Mouse (Mus musculus): ENCODE measurements at regions not wholly inside any gene's neighbourhood (a gene's known extent, or its start where the extent isn't known, plus 50 kb on each side); places are given as distances from the start of the nearest gene placed in this dataset.
A peak's percentile ranks its signal among the peaks of the same experiment; 100 is the strongest.

DNA sequence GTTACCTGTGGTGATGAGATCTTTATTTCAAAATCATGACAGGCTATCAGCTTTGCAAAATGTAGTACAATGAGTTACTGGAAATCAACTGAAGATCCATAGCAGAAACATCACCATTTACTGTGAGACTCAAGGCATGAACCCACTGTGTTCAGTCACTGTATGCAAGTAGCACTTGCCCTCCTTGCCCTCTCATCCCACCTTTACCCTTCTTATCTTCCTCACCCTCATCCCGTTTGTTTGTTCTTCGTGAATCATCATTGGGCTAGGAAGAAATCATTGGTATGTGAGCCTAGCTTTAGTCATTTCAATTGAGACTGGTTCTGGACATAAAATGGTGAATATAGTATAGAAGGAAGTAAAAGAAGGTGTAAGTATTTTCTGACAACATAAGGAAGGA is 223.6 kb downstream of the Gm5447 start:
- no peak overlapping the region for H3K27ac ChIP-seq (ENCODE audit: low read depth)
- no peaks in the 10 kb centered on the region for H3K4me1 ChIP-seq (ENCODE audit: insufficient read depth)
- TF ChIP-seq EP300 (IDR thresholded peaks at IDR 0.05; ENCODE audit: low read depth) = no peak
- no peak for TF ChIP-seq CTCF (IDR thresholded peaks at IDR 0.05; ENCODE audit: low read depth)
- no peaks in the 10 kb centered on the region for H3K36me3 ChIP-seq (replicated peaks; ENCODE audit: insufficient read depth, low read length)
- 66% methylated on average over 2 of the region's 2 CpGs for WGBS (ENCODE audit: insufficient replicate concordance)
- no peak overlapping the region for H3K4me3 ChIP-seq (ENCODE audit: low read depth, low read length)
- H3K9ac ChIP-seq (replicated peaks) = no peak overlapping the region
- DNase-seq (no peak), ATAC-seq (no peak)
- no peak overlapping the region for H3K4me2 ChIP-seq (ENCODE audit: low read depth, low read length)
- H3K27me3 ChIP-seq (ENCODE audit: insufficient read depth, low read length) = no peaks in the 10 kb centered on the region
- no peaks in the 10 kb centered on the region for H3K9me3 ChIP-seq (ENCODE audit: low read length)

DNA sequence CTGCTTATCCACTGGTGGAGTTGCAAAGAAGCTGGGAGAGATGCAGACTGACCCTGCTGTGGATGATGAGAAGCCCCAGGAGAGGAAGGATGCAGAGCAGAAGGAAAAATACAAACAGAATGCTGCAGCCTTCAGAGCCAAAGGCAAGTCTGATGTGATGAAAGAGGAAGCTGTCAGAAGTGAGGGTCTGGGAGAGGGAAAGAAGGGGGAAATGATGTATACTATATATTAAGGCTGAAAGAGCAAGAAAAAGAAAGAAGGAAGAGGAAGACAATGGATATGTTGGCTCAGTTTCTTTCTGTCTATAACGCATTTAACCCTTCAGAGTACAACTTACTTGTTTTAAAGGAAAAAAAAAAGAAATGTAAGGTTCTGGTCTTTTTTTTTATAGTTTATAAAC is 225.4 kb downstream of the Gm5447 start:
- H3K4me2 ChIP-seq (ENCODE audit: low read depth, low read length) = no peak overlapping the region
- no peaks in the 10 kb centered on the region for H3K9me3 ChIP-seq (ENCODE audit: low read length)
- no peaks in the 10 kb centered on the region for H3K4me1 ChIP-seq (ENCODE audit: insufficient read depth)
- 73% methylated on average over 1 of the region's 1 CpGs for WGBS (ENCODE audit: insufficient replicate concordance)
- ATAC-seq = no peak
- H3K36me3 ChIP-seq (replicated peaks; ENCODE audit: insufficient read depth, low read length) = no peaks in the 10 kb centered on the region
- H3K27ac ChIP-seq (ENCODE audit: low read depth) = no peak overlapping the region
- TF ChIP-seq CTCF (IDR thresholded peaks at IDR 0.05; ENCODE audit: low read depth) = no peak
- TF ChIP-seq EP300 (IDR thresholded peaks at IDR 0.05; ENCODE audit: low read depth) = no peak
- no peak overlapping the region for H3K4me3 ChIP-seq (ENCODE audit: low read depth, low read length)
- no peak for DNase-seq
- no peak overlapping the region for H3K9ac ChIP-seq (replicated peaks)
- H3K27me3 ChIP-seq (ENCODE audit: insufficient read depth, low read length) = no peaks in the 10 kb centered on the region

DNA sequence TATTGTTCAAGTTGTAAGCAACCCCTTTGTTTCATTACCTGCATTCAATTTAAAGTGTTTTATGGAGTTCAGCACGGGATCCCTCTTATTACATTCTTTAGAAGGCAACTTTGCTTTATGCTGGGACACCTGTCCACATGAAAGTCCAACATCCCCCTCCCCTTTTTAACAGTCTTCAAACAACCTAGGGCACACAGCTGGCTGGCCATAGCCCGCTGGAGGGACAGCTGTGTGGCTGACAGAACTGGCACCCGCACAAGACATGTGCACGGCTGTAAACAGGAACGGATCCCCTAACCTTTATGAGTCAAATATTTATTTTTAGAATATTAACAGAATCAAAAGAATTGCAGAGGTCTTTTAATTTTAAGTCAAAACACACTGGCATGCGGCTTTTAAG is 230.1 kb downstream of the Gm5447 start:
- Histone ChIP-seq H3K9ac (replicated peaks) (no peak overlapping the region), H3K27me3 (ENCODE audit: insufficient read depth, low read length) (no peaks in the 10 kb centered on the region), H3K9me3 (ENCODE audit: low read length) (no peaks in the 10 kb centered on the region), H3K36me3 (replicated peaks; ENCODE audit: insufficient read depth, low read length) (no peaks in the 10 kb centered on the region), H3K27ac (ENCODE audit: low read depth) (no peak overlapping the region), H3K4me3 (ENCODE audit: low read depth, low read length) (no peak overlapping the region), H3K4me2 (ENCODE audit: low read depth, low read length) (no peak overlapping the region), H3K4me1 (ENCODE audit: insufficient read depth) (no peaks in the 10 kb centered on the region)
- no peak for TF ChIP-seq EP300 (IDR thresholded peaks at IDR 0.05; ENCODE audit: low read depth)
- no peak for TF ChIP-seq CTCF (IDR thresholded peaks at IDR 0.05; ENCODE audit: low read depth)
- ATAC-seq (no peak), DNase-seq (no peak)
- 66% methylated on average over 6 of the region's 6 CpGs for WGBS (ENCODE audit: insufficient replicate concordance)

DNA sequence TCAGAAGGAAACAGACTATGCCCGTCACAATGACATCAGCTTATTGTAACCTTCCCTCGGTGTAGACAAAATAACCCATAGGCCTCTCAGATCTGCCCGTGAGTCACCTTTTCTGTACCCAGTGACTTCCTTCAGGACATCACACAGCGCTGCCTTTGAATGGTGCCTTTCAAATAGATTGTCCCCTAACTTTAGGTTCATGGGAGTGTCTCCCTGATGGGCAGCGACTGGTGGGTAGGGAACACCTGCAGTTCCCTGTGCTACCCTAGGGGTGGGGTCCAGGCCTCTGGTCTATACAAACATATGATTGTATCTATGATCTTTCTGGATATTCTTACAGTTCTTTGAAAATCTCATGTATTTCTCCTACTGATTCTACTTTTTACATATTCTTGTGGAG is 232.4 kb downstream of the Gm5447 start:
- 48% methylated on average over 5 of the region's 5 CpGs for WGBS (ENCODE audit: insufficient replicate concordance)
- TF ChIP-seq CTCF (IDR thresholded peaks at IDR 0.05; ENCODE audit: low read depth) = no peak
- TF ChIP-seq EP300 (IDR thresholded peaks at IDR 0.05; ENCODE audit: low read depth) = no peak
- no peak for DNase-seq
- H3K27ac ChIP-seq (ENCODE audit: low read depth) = no peak overlapping the region
- H3K36me3 ChIP-seq (replicated peaks; ENCODE audit: insufficient read depth, low read length) = no peaks in the 10 kb centered on the region
- no peak overlapping the region for H3K9ac ChIP-seq (replicated peaks)
- H3K4me3 ChIP-seq (ENCODE audit: low read depth, low read length) = no peak overlapping the region
- H3K27me3 ChIP-seq (ENCODE audit: insufficient read depth, low read length) = no peaks in the 10 kb centered on the region
- H3K9me3 ChIP-seq (ENCODE audit: low read length) = no peaks in the 10 kb centered on the region
- ATAC-seq = no peak
- H3K4me1 ChIP-seq (ENCODE audit: insufficient read depth) = no peaks in the 10 kb centered on the region
- no peak overlapping the region for H3K4me2 ChIP-seq (ENCODE audit: low read depth, low read length)

DNA sequence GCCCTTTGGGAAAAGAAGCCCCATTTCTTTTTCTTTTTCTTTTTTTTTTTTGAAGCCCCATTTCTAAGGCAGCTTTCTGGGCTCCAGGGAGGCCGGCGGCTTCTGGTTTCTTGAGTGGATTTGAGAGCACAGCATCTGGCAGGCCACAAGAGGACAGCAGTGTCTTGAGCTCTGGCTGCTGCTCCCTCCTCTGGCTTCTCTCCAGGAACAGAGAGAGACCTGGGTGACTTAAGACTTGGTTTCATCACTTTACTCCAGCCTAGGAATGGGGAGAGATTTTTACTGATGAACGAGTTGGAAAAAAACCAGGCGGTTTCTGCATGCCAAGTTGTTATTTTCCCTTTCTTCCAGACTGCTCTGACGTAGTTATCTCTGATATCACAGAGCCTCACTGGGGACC is 233.7 kb downstream of the Gm5447 start:
- Histone ChIP-seq H3K4me1 (ENCODE audit: insufficient read depth) (no peaks in the 10 kb centered on the region), H3K9ac (replicated peaks) (no peak overlapping the region), H3K4me2 (ENCODE audit: low read depth, low read length) (no peak overlapping the region), H3K27me3 (ENCODE audit: insufficient read depth, low read length) (no peaks in the 10 kb centered on the region), H3K4me3 (ENCODE audit: low read depth, low read length) (no peak overlapping the region), H3K27ac (ENCODE audit: low read depth) (no peak overlapping the region), H3K9me3 (ENCODE audit: low read length) (no peaks in the 10 kb centered on the region), H3K36me3 (replicated peaks; ENCODE audit: insufficient read depth, low read length) (no peaks in the 10 kb centered on the region)
- WGBS (ENCODE audit: insufficient replicate concordance) = 59% methylated on average over 5 of the region's 5 CpGs
- ATAC-seq (no peak), DNase-seq (peak; percentile 15)
- no peak for TF ChIP-seq EP300 (IDR thresholded peaks at IDR 0.05; ENCODE audit: low read depth)
- peak; percentile 57 for TF ChIP-seq CTCF (IDR thresholded peaks at IDR 0.05; ENCODE audit: low read depth)

DNA sequence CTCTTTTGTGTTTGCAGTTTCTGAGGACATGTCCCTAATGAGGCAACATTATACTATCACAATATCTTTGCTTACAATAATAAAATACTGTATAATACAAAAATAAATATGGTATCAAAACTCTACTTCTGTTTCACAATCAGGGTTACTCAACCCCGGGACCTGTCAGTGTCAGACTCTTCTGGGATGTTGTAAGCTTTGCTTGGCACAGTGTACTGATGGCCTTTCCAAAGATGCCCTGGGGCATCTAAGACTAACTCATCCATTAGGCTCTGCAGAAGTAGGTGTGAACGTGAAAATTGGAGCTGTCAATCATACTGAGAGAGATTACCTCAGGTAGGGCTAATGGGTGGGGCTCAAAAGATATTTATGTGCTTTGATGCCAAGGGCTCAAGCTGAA is 249.0 kb downstream of the Gm5447 start:
- Histone ChIP-seq H3K9me3 (ENCODE audit: low read length) (no peaks in the 10 kb centered on the region), H3K4me3 (ENCODE audit: low read depth, low read length) (no peak overlapping the region), H3K4me2 (ENCODE audit: low read depth, low read length) (no peak overlapping the region), H3K27ac (ENCODE audit: low read depth) (no peak overlapping the region), H3K36me3 (replicated peaks; ENCODE audit: insufficient read depth, low read length) (no peaks in the 10 kb centered on the region), H3K27me3 (ENCODE audit: insufficient read depth, low read length) (no peaks in the 10 kb centered on the region), H3K4me1 (ENCODE audit: insufficient read depth) (no peaks in the 10 kb centered on the region), H3K9ac (replicated peaks) (no peak overlapping the region)
- ATAC-seq = no peak
- DNase-seq = no peak
- WGBS (ENCODE audit: insufficient replicate concordance) = 63% methylated on average over 2 of the region's 2 CpGs
- TF ChIP-seq CTCF (IDR thresholded peaks at IDR 0.05; ENCODE audit: low read depth) = no peak
- TF ChIP-seq EP300 (IDR thresholded peaks at IDR 0.05; ENCODE audit: low read depth) = no peak

DNA sequence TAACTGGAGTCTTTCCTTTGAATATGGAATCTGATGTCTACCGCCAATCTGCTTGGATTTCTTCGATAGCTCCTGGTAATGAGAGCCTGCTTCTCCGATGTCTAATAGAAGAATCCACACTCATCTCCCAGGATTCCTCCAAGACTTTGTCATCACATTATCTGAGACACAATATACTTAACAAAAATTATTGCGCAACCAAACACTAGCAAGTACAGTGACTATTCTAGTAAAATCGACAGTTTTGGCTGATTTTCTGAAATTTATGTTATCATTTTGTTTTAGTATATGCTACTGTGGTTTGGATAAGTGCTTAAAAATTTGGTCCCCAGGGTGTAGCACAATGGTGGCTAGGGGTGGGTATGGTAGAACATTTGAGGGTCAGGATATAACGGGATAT is 266.5 kb downstream of the Gm5447 start:
- no peak for DNase-seq
- H3K4me3 ChIP-seq (ENCODE audit: low read depth, low read length) = no peak overlapping the region
- no peak overlapping the region for H3K4me2 ChIP-seq (ENCODE audit: low read depth, low read length)
- H3K27me3 ChIP-seq (ENCODE audit: insufficient read depth, low read length) = no peaks in the 10 kb centered on the region
- no peak for ATAC-seq
- H3K36me3 ChIP-seq (replicated peaks; ENCODE audit: insufficient read depth, low read length) = no peaks in the 10 kb centered on the region
- no peak overlapping the region for H3K9ac ChIP-seq (replicated peaks)
- H3K27ac ChIP-seq (ENCODE audit: low read depth) = no peak overlapping the region
- 86% methylated on average over 6 of the region's 6 CpGs for WGBS (ENCODE audit: insufficient replicate concordance)
- H3K9me3 ChIP-seq (ENCODE audit: low read length) = no peaks in the 10 kb centered on the region
- no peaks in the 10 kb centered on the region for H3K4me1 ChIP-seq (ENCODE audit: insufficient read depth)
- no peak for TF ChIP-seq CTCF (IDR thresholded peaks at IDR 0.05; ENCODE audit: low read depth)

Measured in liver, postnatal 0 days (tissue).